Mouse (Mus musculus): Measurements from ENCODE around the gene Lrrc8d. TPM values are rescaled to one million over a fixed set of nuclear protein-coding genes. Genes with fewer than 3 reads are reported as not detected.

The Lrrc8d gene
- total and polyA plus RNA-seq, 3 experiments: 11.4 to 258 (median 21.9) TPM

DNA sequence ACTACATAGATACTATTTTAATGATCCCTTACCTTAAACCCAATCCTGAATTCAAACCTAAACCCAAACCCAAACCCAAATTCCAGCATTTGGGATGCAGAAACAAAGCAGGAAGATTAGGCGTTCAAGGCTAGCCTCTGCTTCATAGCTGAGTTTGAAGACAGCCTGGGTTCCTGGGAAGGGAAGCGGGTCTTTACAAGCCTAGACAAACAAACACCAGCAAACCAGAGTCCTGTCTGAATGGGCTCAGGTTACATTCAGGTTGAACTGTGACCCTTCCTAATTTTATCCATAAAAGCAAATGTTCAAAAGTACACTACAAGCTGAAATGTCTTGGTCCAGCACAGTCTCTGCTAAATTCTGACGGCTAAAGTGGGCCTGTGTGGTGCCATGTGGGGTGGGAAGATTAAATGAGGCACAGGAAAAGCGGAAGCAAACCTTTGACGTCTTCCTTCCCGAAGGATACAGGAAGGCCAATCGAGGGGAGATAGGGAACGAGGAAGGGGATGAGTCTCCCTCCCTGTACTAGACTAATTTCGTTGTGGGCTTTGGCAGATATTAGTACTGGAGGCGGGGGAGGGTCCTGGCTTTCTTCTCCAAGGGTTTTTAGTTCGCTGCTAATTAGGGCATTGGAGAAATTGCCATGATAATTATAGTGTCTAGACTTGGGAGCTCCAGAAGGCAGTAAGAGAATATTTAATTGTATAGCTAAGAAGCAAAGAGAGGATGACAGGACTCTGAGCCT is 160.1 kb downstream of the Lrrc8d start:
- H3K9me3 ChIP-seq (replicated peaks; ENCODE audit: insufficient read depth, low read length): no peaks in the 10 kb centered on the region
- peaks cover 0 to 4% of the 10 kb centered on the region in 2 experiments; a peak in 2 of 4 replicates for H3K36me3 ChIP-seq (ENCODE audit: control insufficient read depth in 1 of 2, insufficient read depth in 2 of 2, low read length in 2 of 2)
- DNase-seq (ENCODE audit: low read depth, low spot score): no peak
- no peak overlapping the region for H3K27ac ChIP-seq (ENCODE audit: control insufficient read depth, low read depth, low read length)
- H3K27me3 ChIP-seq (ENCODE audit: control insufficient read depth in 1 of 2, insufficient read depth in 2 of 2, low read length in 2 of 2): no peaks in the 10 kb centered on the region
- no peak for TF ChIP-seq TBP (IDR thresholded peaks at IDR 0.05; ENCODE audit: low read depth, low read length)
- TF ChIP-seq POLR2A (IDR thresholded peaks at IDR 0.05; ENCODE audit: control insufficient read depth in 1 of 2, insufficient read depth in 1 of 2, low read depth in 1 of 2, low read length in 2 of 2, poor library complexity in 1 of 2): no peak
- no peak for TF ChIP-seq RAD21 (IDR thresholded peaks at IDR 0.05; ENCODE audit: low read depth, low read length)
- no peak for TF ChIP-seq E2F4 (IDR thresholded peaks at IDR 0.05; ENCODE audit: borderline replicate concordance, low read depth, low read length)
- no peak for TF ChIP-seq POLR2AphosphoS2 (IDR thresholded peaks at IDR 0.05; ENCODE audit: low read length)
- no peak for TF ChIP-seq NRF1 (IDR thresholded peaks at IDR 0.05; ENCODE audit: insufficient read depth, low read depth, low read length, poor library complexity, severe bottlenecking)
- TF ChIP-seq CHD2 (IDR thresholded peaks at IDR 0.05; ENCODE audit: low read length): no peak
- TF ChIP-seq CHD1 (IDR thresholded peaks at IDR 0.05; ENCODE audit: low read depth, low read length): no peak
- TF ChIP-seq ZMIZ1 (IDR thresholded peaks at IDR 0.05; ENCODE audit: low read depth, low read length): no peak
- no peak for TF ChIP-seq ZKSCAN1 (IDR thresholded peaks at IDR 0.05; ENCODE audit: low read depth, low read length)
- TF ChIP-seq SMC3 (IDR thresholded peaks at IDR 0.05; ENCODE audit: low read depth, low read length): no peak
- TF ChIP-seq MXI1 (IDR thresholded peaks at IDR 0.05; ENCODE audit: low read depth, low read length): no peak
- TF ChIP-seq MYB (IDR thresholded peaks at IDR 0.05; ENCODE audit: low read depth, low read length): no peak
- no peak for TF ChIP-seq MAZ (IDR thresholded peaks at IDR 0.05; ENCODE audit: low read depth, low read length)
- TF ChIP-seq ELF1 (IDR thresholded peaks at IDR 0.05; ENCODE audit: low read depth, low read length): no peak
- TF ChIP-seq EP300 (IDR thresholded peaks at IDR 0.05; ENCODE audit: low read depth in 1 of 2, low read length in 2 of 2): no peak
- TF ChIP-seq MEF2A (IDR thresholded peaks at IDR 0.05; ENCODE audit: extremely low read depth, insufficient replicate concordance, low read depth, low read length, poor library complexity, severe bottlenecking): no peak
- no peak for TF ChIP-seq RCOR1 (IDR thresholded peaks at IDR 0.05; ENCODE audit: low read depth, low read length)
- TF ChIP-seq POLR2AphosphoS5 (IDR thresholded peaks at IDR 0.05; ENCODE audit: borderline replicate concordance, low read depth, low read length): no peak
- H3K4me3 ChIP-seq (ENCODE audit: control insufficient read depth in 1 of 2, insufficient read depth in 1 of 2, low read depth in 2 of 2, low read length in 2 of 2): no peak overlapping the region
- no peaks in the 10 kb centered on the region for H3K79me2 ChIP-seq (ENCODE audit: control insufficient read depth, insufficient read depth, low read length, poor library complexity)
- H3K9ac ChIP-seq (ENCODE audit: control insufficient read depth, low read depth, low read length, poor library complexity, severe bottlenecking): no peak overlapping the region
- H3K4me1 ChIP-seq (ENCODE audit: control insufficient read depth in 1 of 2, insufficient read depth in 2 of 2, low read length in 2 of 2): peaks cover 0 to 4% of the 10 kb centered on the region in 2 experiments; a peak in 1 of 4 replicates

DNA sequence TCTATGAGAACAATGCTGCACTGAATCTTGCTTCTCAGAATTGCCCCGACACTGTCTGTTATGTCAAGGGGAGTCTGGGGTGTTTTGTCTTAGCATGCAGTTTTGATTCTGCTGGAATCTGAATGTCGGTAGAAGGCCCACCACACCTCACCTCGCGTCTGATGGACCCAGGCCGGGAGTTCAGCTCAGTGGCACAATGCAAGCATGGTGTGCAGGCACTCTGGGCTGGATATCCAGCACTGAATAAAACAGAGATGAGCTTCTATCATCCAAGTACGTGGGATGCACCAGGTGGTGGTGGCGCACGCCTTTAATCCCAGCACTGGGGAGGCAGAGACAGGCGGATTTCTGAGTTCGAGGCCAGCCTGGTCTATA is 160.7 kb downstream of the Lrrc8d start:
- Histone ChIP-seq H3K79me2 (ENCODE audit: control insufficient read depth, insufficient read depth, low read length, poor library complexity) (no peaks in the 10 kb centered on the region), H3K4me1 (ENCODE audit: control insufficient read depth in 1 of 2, insufficient read depth in 2 of 2, low read length in 2 of 2) (peaks cover 0 to 4% of the 10 kb centered on the region in 2 experiments; a peak in 1 of 4 replicates), H3K9ac (ENCODE audit: control insufficient read depth, low read depth, low read length, poor library complexity, severe bottlenecking) (no peak overlapping the region), H3K9me3 (replicated peaks; ENCODE audit: insufficient read depth, low read length) (no peaks in the 10 kb centered on the region), H3K4me3 (ENCODE audit: control insufficient read depth in 1 of 2, insufficient read depth in 1 of 2, low read depth in 2 of 2, low read length in 2 of 2) (no peak overlapping the region), H3K27ac (ENCODE audit: control insufficient read depth, low read depth, low read length) (no peak overlapping the region), H3K27me3 (ENCODE audit: control insufficient read depth in 1 of 2, insufficient read depth in 2 of 2, low read length in 2 of 2) (no peaks in the 10 kb centered on the region), H3K36me3 (ENCODE audit: control insufficient read depth in 1 of 2, insufficient read depth in 2 of 2, low read length in 2 of 2) (peaks cover 0 to 4% of the 10 kb centered on the region in 2 experiments; a peak in 2 of 4 replicates)
- DNase-seq (ENCODE audit: low read depth, low spot score): no peak
- TF ChIP-seq MAX (IDR thresholded peaks at IDR 0.05; ENCODE audit: low read length) (no peak), KAT2A (conservative IDR thresholded peaks at IDR 0.05; ENCODE audit: low read depth, low read length) (no peak), SIN3A (IDR thresholded peaks at IDR 0.05; ENCODE audit: low read length) (no peak), EP300 (IDR thresholded peaks at IDR 0.05; ENCODE audit: low read depth in 1 of 2, low read length in 2 of 2) (no peak), ELF1 (IDR thresholded peaks at IDR 0.05; ENCODE audit: low read depth, low read length) (no peak)

Data from MEL (cell line).